Mouse (Mus musculus) ES-Bruce4 (cell line): ENCODE results near the gene Aqp7.

Source experiments
- CTCF ChIP-seq: IDR thresholded peaks from one replicate; pipeline ENCODE4 v1.8.1; 2011; ENCODE audit warnings: low read depth, low read length
- EP300 ChIP-seq: IDR thresholded peaks from 2 replicates; pipeline ENCODE4 v1.6.1; 2011; ENCODE audit warnings: low read depth, low read length; ENCODE audit not compliant: insufficient read depth

- TF ChIP-seq CTCF: peak; percentile 73
- no peak for TF ChIP-seq EP300
These were observed 3.1 kb upstream of the Aqp7 start for GRCm38 (mm10) chr4:41050726-41051675.
